Mouse (Mus musculus) lung, postnatal 0 days (tissue): ENCODE results near the gene Cd79b.

Source experiments
- CTCF ChIP-seq: IDR thresholded peaks from 2 replicates; pipeline ENCODE4 v1.5.1; 2016; ENCODE audit warnings: antibody characterized with exemption, mild to moderate bottlenecking
- EP300 ChIP-seq: IDR thresholded peaks from 2 replicates; pipeline ENCODE4 v1.6.1; 2016; ENCODE audit warnings: antibody characterized with exemption, mild to moderate bottlenecking, control low read depth

GRCm38 (mm10) chr11:106355382-106356128 is 41.0 kb upstream of the Cd79b start:
- TF ChIP-seq CTCF = no peak
- TF ChIP-seq EP300 = no peak
